Mouse (Mus musculus): Measurements from ENCODE around the gene Angptl7. TPM values are rescaled to one million over a fixed set of nuclear protein-coding genes. Genes with fewer than 3 reads are reported as not detected.

The Angptl7 gene
- polyA plus RNA-seq, 2 experiments = 0.23 to 0.33 TPM

DNA sequence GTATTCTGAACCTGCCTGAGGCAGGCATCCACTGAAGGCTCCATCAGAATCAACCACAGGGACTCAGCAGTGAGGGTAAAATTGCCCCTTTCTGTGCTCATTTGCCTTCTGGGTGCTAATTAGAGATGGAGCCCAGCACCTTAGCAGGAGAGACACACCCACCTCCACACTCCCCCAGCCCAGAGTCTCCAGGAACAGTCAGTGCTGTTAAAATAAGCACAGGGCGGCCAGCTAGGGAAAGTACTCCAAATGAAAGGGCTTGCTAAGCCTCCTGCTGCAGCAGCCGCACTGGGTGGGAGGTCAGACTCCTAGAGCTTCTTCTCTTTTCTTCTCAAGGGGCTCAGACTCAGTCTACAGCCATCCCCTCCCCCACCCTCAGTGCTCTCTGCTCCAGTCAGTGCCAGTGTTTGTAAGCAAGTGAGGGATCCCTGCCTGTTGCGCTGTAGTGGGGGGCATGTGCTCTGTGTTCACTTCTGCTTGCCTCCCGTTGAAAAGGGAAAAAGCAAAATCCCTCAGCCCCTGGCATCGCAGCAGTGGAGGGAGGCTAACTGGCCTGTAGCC lies 18.1 kb upstream of the Angptl7 start:
- ATAC-seq (ENCODE audit: insufficient read depth) (no peak), DNase-seq (ENCODE audit: low read depth in 3 of 3, low spot score in 3 of 3) (no peak)
- Histone ChIP-seq H3K27me3 (ENCODE audit: control insufficient read depth, insufficient read depth, low read length) (no peaks in the 10 kb centered on the region), H3K4me2 (ENCODE audit: low read depth) (no peak overlapping the region), H3K27ac (no peak overlapping the region), H3K4me1 (replicated peaks; ENCODE audit: control insufficient read depth in 2 of 2, insufficient read depth in 2 of 2, low read length in 1 of 2) (no peaks in the 10 kb centered on the region), H3K36me3 (replicated peaks; ENCODE audit: control insufficient read depth, insufficient read depth, low read depth) (no peaks in the 10 kb centered on the region; the same call in 1 of the 2 replicates), H3K4me3 (ENCODE audit: insufficient read depth in 1 of 2, low read depth in 2 of 2, low read length in 2 of 2) (no peak overlapping the region), H3K9ac (replicated peaks) (no peak overlapping the region), H3K9me3 (ENCODE audit: control insufficient read depth, low read length) (no peaks in the 10 kb centered on the region)
- TF ChIP-seq CTCF (IDR thresholded peaks at IDR 0.05; ENCODE audit: low read depth) (no peak), EP300 (IDR thresholded peaks at IDR 0.05; ENCODE audit: low read depth) (no peak)
- 81% methylated on average over 5 of the region's 5 CpGs for WGBS (ENCODE audit: insufficient replicate concordance)

GRCm38 (mm10) chr4:148517809-148518208 lies 17.5 kb upstream of the Angptl7 start:
- Histone ChIP-seq H3K9ac (replicated peaks) (no peak overlapping the region), H3K4me1 (replicated peaks; ENCODE audit: control insufficient read depth in 2 of 2, insufficient read depth in 2 of 2, low read length in 1 of 2) (no peaks in the 10 kb centered on the region), H3K4me3 (ENCODE audit: insufficient read depth in 1 of 2, low read depth in 2 of 2, low read length in 2 of 2) (no peak overlapping the region), H3K36me3 (replicated peaks; ENCODE audit: control insufficient read depth, insufficient read depth, low read depth) (no peaks in the 10 kb centered on the region; the same call in 1 of the 2 replicates), H3K27ac (no peak overlapping the region), H3K9me3 (ENCODE audit: control insufficient read depth, low read length) (no peaks in the 10 kb centered on the region), H3K27me3 (ENCODE audit: control insufficient read depth, insufficient read depth, low read length) (no peaks in the 10 kb centered on the region), H3K4me2 (ENCODE audit: low read depth) (no peak overlapping the region)
- no peak for ATAC-seq (ENCODE audit: insufficient read depth)
- TF ChIP-seq EP300 (IDR thresholded peaks at IDR 0.05; ENCODE audit: low read depth) = no peak
- TF ChIP-seq CTCF (IDR thresholded peaks at IDR 0.05; ENCODE audit: low read depth) = no peak
- DNase-seq (ENCODE audit: low read depth in 3 of 3, low spot score in 3 of 3) = no peak
- 57% methylated on average over 4 of the region's 4 CpGs for WGBS (ENCODE audit: insufficient replicate concordance)

DNA sequence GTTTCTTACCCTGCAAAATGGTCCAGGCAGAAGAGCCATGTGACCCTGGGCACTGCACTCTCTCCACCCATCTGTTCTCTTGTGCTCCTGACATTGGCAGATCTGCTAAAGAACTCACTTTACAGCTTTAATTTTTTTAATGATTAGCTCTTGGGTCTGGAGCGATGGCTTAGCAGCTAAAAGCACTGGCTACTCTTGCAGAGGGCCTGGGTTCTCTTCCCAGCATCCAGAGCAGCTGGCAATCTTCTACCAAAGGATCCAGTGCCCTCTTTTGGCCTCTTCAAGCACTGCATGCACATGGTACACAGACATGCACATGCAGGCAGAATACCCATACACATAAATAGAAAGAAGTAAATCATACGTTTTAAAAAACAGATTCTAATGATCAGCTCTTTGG lies 15.1 kb upstream of the Angptl7 start:
- H3K4me1 ChIP-seq (replicated peaks; ENCODE audit: control insufficient read depth in 2 of 2, insufficient read depth in 2 of 2, low read length in 1 of 2) = no peaks in the 10 kb centered on the region
- H3K4me2 ChIP-seq (ENCODE audit: low read depth) = no peak overlapping the region
- H3K4me3 ChIP-seq (ENCODE audit: insufficient read depth in 1 of 2, low read depth in 2 of 2, low read length in 2 of 2) = no peak overlapping the region
- no peak for ATAC-seq (ENCODE audit: insufficient read depth)
- no peaks in the 10 kb centered on the region; the same call in 1 of the 2 replicates for H3K36me3 ChIP-seq (replicated peaks; ENCODE audit: control insufficient read depth, insufficient read depth, low read depth)
- H3K27me3 ChIP-seq (ENCODE audit: control insufficient read depth, insufficient read depth, low read length) = no peaks in the 10 kb centered on the region
- 65% methylated on average over 2 of the region's 2 CpGs for WGBS (ENCODE audit: insufficient replicate concordance)
- H3K9me3 ChIP-seq (ENCODE audit: control insufficient read depth, low read length) = no peaks in the 10 kb centered on the region
- H3K9ac ChIP-seq (replicated peaks) = no peak overlapping the region
- DNase-seq (ENCODE audit: low read depth in 3 of 3, low spot score in 3 of 3) = no peak
- no peak overlapping the region for H3K27ac ChIP-seq
- no peak for TF ChIP-seq EP300 (IDR thresholded peaks at IDR 0.05; ENCODE audit: low read depth)
- TF ChIP-seq CTCF (IDR thresholded peaks at IDR 0.05; ENCODE audit: low read depth) = peak; percentile 43

- no peak for ATAC-seq (ENCODE audit: insufficient read depth)
- TF ChIP-seq CTCF (IDR thresholded peaks at IDR 0.05; ENCODE audit: low read depth) (no peak), EP300 (IDR thresholded peaks at IDR 0.05; ENCODE audit: low read depth) (no peak)
- H3K36me3 ChIP-seq (replicated peaks; ENCODE audit: control insufficient read depth, insufficient read depth, low read depth) = peaks cover 4% of the 10 kb centered on the region; the same call in 1 of the 2 replicates
Observed at GRCm38 (mm10) chr4:148513021-148513559, 12.8 kb upstream of the Angptl7 start.

GRCm38 (mm10) chr4:148511334-148511733 lies 11.1 kb upstream of the Angptl7 start:
- no peak for TF ChIP-seq EP300 (IDR thresholded peaks at IDR 0.05; ENCODE audit: low read depth)
- no peak for TF ChIP-seq CTCF (IDR thresholded peaks at IDR 0.05; ENCODE audit: low read depth)
- WGBS (ENCODE audit: insufficient replicate concordance) = 87% methylated on average over 4 of the region's 4 CpGs
- Histone ChIP-seq H3K9me3 (ENCODE audit: control insufficient read depth, low read length) (no peaks in the 10 kb centered on the region), H3K27me3 (ENCODE audit: control insufficient read depth, insufficient read depth, low read length) (no peaks in the 10 kb centered on the region), H3K4me1 (replicated peaks; ENCODE audit: control insufficient read depth in 2 of 2, insufficient read depth in 2 of 2, low read length in 1 of 2) (no peaks in the 10 kb centered on the region), H3K4me3 (ENCODE audit: insufficient read depth in 1 of 2, low read depth in 2 of 2, low read length in 2 of 2) (no peak overlapping the region), H3K27ac (no peak overlapping the region), H3K4me2 (ENCODE audit: low read depth) (no peak overlapping the region), H3K36me3 (replicated peaks; ENCODE audit: control insufficient read depth, insufficient read depth, low read depth) (peaks cover 4% of the 10 kb centered on the region; the same call in 1 of the 2 replicates), H3K9ac (replicated peaks) (no peak overlapping the region)
- ATAC-seq (ENCODE audit: insufficient read depth) (no peak), DNase-seq (ENCODE audit: low read depth in 3 of 3, low spot score in 3 of 3) (no peak)

More at GRCm38 (mm10) chr4:148513021-148513559, 12.8 kb upstream of the Angptl7 start:
- no peak overlapping the region for H3K9ac ChIP-seq (replicated peaks)
- WGBS (ENCODE audit: insufficient replicate concordance) = 70% methylated on average over 6 of the region's 6 CpGs
- H3K4me2 ChIP-seq (ENCODE audit: low read depth) = no peak overlapping the region
- no peak for DNase-seq (ENCODE audit: low read depth in 3 of 3, low spot score in 3 of 3)
- no peak overlapping the region for H3K27ac ChIP-seq
- no peaks in the 10 kb centered on the region for H3K27me3 ChIP-seq (ENCODE audit: control insufficient read depth, insufficient read depth, low read length)
- H3K4me3 ChIP-seq (ENCODE audit: insufficient read depth in 1 of 2, low read depth in 2 of 2, low read length in 2 of 2) = no peak overlapping the region
- H3K9me3 ChIP-seq (ENCODE audit: control insufficient read depth, low read length) = no peaks in the 10 kb centered on the region
- no peaks in the 10 kb centered on the region for H3K4me1 ChIP-seq (replicated peaks; ENCODE audit: control insufficient read depth in 2 of 2, insufficient read depth in 2 of 2, low read length in 1 of 2)
